Mouse (Mus musculus) megakaryocyte progenitor cell, adult 5-6 weeks (primary cell): ENCODE data around the gene Acot8. TPM values are rescaled to one million over a fixed set of nuclear protein-coding genes. Genes with fewer than 3 reads are reported as not detected.
A peak's percentile ranks its signal among the peaks of the same experiment; 100 is the strongest.

Experiments
- ATAC-seq: replicated peaks from 2 replicates; pipeline ENCODE4 v1.8.0; 2016; ENCODE audit warnings: mild to moderate bottlenecking, moderate TSS enrichment, inconsistent platforms; ENCODE audit not compliant: poor library complexity
- total RNA-seq, 2 experiments: library from RNA; stranded (forward) in 1 of 2; stranded (reverse) in 1 of 2; fragments of 157-497, 149-512 nt in 1 of 2; fragments of 200-1000 nt in 1 of 2; gene quantifications; 2 replicates each; pipeline versions ENCODE4 v1.2.3 to v1.2.4; 2015 to 2017

Gene Acot8
- total RNA-seq, 2 experiments from 2014 or later, result 14.2 to 22.2 TPM

DNA sequence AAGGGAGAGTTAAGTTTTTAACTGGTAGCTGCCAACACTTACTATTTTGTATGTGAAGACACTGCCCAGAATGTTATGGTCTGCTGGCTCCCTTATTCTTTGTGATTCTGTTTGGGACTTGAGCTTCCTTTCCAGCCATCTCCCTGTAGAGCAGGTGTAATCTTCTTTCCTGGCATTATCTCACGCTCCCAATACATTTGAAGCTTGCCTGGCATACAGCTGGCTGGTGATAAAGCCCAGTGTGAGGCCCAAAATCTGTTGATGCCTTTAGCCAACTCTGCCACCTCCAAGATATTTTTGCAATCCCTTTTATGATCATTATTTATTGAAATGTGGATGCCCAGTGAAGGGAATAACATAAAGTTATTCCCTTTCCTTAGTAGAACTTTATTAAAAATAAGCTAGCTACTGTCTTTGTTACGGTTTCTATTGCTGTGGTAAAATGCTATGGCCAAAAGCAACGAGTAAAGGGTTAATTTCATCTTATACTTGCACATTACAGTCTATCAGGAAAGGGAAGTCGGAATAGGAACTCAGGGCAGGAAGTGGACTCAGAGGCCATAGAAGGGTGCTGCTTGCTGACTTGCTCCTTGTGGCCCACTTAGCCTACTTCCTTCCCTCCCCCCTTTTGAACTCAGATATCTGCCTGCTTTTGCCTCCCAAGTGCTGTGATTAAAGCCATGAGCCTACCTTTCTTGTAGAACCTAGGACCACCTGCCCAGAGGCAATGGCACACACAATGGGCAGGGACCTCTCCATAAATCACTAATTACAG, 44.4 kb downstream of the Acot8 start:
- ATAC-seq, result peak; percentile 66

DNA sequence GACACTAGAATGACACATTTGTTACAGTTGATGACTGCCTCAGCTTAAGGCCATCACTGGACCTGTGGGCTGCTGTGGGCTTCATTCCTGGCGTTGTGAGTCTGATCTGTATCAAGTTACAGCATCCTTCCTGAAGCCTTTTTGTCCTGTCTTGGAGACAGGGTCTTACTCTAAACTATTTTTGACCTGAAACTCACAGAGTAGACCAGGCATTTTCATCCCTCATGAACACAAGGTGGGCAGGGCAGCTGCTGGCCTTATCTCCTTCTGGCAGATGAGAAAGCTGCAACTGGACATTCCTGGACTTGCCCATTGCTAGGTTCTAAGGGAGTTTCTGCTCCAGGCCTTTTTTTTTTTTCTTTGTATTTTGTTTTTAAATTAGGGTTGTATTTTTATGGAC, 46.0 kb downstream of the Acot8 start:
- no peak for ATAC-seq

- ATAC-seq, result no peak
Measured at GRCm38 (mm10) chr2:164757841-164758240, 46.8 kb downstream of the Acot8 start.

- no peak for ATAC-seq
Measured at GRCm38 (mm10) chr2:164754800-164755199, 49.9 kb downstream of the Acot8 start.

GRCm38 (mm10) chr2:164754105-164754504, 50.6 kb downstream of the Acot8 start:
- peak; percentile 76 for ATAC-seq

- ATAC-seq, result no peak
Measured at GRCm38 (mm10) chr2:164752454-164752853, 52.2 kb downstream of the Acot8 start.

DNA sequence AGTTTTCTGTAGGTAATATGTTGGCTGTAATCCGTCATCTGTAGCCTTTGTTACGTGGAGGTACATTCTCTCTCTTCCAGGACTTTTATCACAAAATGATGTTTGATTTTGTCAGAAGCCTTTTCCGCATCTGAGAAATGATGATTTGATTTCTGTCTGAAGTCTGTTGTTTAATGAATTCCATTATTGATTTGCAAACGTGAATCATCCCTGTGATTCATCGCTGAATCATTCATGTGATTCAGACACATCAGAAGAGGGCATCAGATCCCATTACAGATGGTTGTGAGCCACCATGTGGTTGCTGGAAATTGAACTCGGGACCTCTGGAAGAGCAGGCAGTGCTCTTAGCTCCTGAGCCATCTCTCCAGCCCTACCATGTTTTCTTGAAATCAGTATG, 55.7 kb downstream of the Acot8 start:
- no peak for ATAC-seq

DNA sequence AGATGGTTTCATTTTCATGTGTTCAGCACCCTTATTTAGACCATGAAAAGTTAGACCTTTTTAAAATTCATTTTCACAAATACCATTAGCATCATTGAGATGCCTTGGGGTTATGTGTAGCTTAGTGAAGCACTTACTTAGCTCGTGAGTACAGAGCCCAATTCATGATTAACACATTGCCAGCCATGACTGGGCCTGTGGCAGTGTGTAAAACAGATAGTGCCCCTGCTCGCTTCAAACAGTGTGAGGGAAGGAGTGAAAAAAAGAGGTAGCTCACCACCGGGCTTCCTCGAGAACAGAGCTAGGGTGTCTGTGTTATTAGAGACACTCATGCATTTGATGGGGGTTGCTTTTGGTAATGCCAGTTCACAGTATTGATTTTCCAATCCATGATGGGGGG, 56.5 kb downstream of the Acot8 start:
- ATAC-seq, result no peak

DNA sequence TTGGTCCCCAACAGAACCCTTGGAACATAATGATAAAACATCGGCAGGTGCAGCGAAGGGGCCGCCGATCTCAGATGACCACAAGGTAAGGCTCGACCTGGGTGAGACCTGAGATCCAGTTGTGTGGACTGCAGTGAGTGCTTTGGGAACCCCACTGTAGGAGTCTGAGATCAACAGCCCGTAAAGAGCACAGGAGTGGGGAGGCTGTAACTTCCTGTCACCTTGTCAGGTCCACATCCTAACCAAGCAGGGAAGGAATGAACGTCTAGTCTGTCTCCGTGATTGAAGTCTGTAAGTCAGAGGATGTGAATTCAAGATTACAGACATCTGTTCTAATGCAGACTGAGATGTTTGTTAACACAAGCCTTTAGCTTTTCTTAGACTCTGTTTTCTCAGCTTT, 58.0 kb downstream of the Acot8 start:
- ATAC-seq, result no peak

DNA sequence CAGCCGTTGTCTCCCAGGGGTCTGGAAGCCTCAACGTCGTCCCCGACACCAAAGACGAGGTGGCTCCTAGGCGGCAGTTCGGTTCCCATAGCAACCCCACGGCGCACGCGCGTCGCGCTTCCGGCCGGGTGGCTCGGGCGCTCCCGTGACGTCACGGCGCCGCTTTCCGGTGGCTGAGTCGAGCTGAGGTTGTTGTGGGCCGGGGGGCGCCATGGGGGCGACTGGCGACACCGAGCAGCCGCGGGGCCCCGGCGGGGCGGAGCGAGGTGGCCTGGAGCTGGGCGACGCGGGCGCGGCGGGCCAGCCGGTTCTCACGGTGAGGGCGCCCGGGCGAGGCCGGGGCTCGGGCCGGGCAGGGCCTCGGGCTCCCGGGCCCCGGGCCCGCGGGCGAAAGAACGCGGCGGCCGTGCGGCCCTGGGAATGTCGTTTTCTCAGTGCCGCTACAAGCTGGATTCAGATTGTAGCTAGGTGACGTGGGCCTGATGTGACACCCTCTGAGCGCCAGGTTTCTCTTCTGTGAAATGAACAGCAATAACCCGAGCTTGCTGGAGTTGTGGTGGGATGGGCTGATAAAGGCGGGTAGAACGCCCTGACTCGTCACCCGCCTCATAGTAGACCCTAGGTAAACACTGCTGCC, 58.7 kb downstream of the Acot8 start, which contains the start of the genes Wfdc3 and Dnttip1:
Gene Wfdc3, minus strand, starts transcription at position 89 of the 637 bp plus-strand sequence.
Gene Dnttip1, plus strand, starts transcription at position 141 of the 637 bp plus-strand sequence.
- ATAC-seq, result peak; percentile 87

DNA sequence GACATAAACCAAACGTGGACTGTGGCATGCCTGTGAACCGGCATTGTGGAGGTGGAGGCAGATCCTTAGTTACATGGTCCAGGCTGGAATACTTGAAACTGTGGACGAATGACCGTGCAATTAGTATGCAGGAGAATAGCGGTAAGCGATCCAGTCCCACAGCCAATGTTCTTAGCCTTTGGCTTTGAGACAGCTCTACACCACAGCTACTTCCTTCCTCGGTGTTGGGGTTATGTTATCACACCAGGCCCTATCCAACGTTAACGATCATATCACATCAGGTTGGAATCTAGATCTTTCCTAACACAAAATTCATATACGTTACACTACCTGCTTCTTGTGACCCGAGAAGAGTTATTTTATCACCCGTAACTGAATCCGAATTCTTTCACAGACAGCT, 59.7 kb downstream of the Acot8 start:
- ATAC-seq, result peak; percentile 29; the same call in 1 of the 2 replicates

Other genes with a start within 250 kb of the Acot8 start
- not detected in 2 replicates for gene Wfdc2, start 242.5 kb downstream of the Acot8 start, total RNA-seq (2015)
- 1.8 TPM in 1 of 2 replicates, not detected in the other for gene Wfdc2, start 242.5 kb downstream of the Acot8 start, total RNA-seq (2017)
- gene Spint3, start 231.4 kb downstream of the Acot8 start, total RNA-seq (2015), result not detected in 2 replicates
- gene Spint3, start 231.4 kb downstream of the Acot8 start, total RNA-seq (2017), result not detected in 2 replicates
- gene Wfdc6a, start 219.4 kb downstream of the Acot8 start, total RNA-seq (2015), result not detected in 2 replicates
- gene Wfdc6a, start 219.4 kb downstream of the Acot8 start, total RNA-seq (2017), result not detected in 2 replicates
- not detected in 2 replicates for gene Eppin, start 211.3 kb downstream of the Acot8 start, total RNA-seq (2015)
- gene Eppin, start 211.3 kb downstream of the Acot8 start, total RNA-seq (2017), result not detected in 2 replicates
- gene Wfdc6b, start 191.4 kb downstream of the Acot8 start, total RNA-seq (2015), result not detected in 2 replicates
- not detected in 2 replicates for gene Wfdc6b, start 191.4 kb downstream of the Acot8 start, total RNA-seq (2017)
- not detected in 2 replicates for gene Wfdc8, start 191.3 kb downstream of the Acot8 start, total RNA-seq (2015)
- not detected in 2 replicates for gene Wfdc8, start 191.3 kb downstream of the Acot8 start, total RNA-seq (2017)
- 0.56 TPM in 1 of 2 replicates, not detected in the other for gene Wfdc16, start 166.1 kb downstream of the Acot8 start, total RNA-seq (2015)
- 0.08 TPM in 1 of 2 replicates, not detected in the other for gene Wfdc16, start 166.1 kb downstream of the Acot8 start, total RNA-seq (2017)
- not detected in 2 replicates for gene Wfdc10, start 148.8 kb downstream of the Acot8 start, total RNA-seq (2015)
- gene Wfdc10, start 148.8 kb downstream of the Acot8 start, total RNA-seq (2017), result not detected in 2 replicates
- not detected in 2 replicates for gene Wfdc9, start 148.3 kb downstream of the Acot8 start, total RNA-seq (2015)
- not detected in 2 replicates for gene Wfdc9, start 148.3 kb downstream of the Acot8 start, total RNA-seq (2017)
- not detected in 2 replicates for gene Wfdc11, start 130.8 kb downstream of the Acot8 start, total RNA-seq (2015)
- not detected in 2 replicates for gene Wfdc11, start 130.8 kb downstream of the Acot8 start, total RNA-seq (2017)
- not detected in 2 replicates for gene Wfdc13, start 119.8 kb downstream of the Acot8 start, total RNA-seq (2015)
- not detected in 2 replicates for gene Wfdc13, start 119.8 kb downstream of the Acot8 start, total RNA-seq (2017)
- not detected in 2 replicates for gene Spint4, start 106.4 kb downstream of the Acot8 start, total RNA-seq (2015)
- gene Spint4, start 106.4 kb downstream of the Acot8 start, total RNA-seq (2017), result not detected in 2 replicates
- gene Spint5, start 89.6 kb downstream of the Acot8 start, total RNA-seq (2015), result not detected in 2 replicates
- gene Spint5, start 89.6 kb downstream of the Acot8 start, total RNA-seq (2017), result not detected in 2 replicates
- 0.20 and 0.29 TPM in 2 replicates for gene Wfdc3, start 59.0 kb downstream of the Acot8 start, total RNA-seq (2015)
- 0.41 TPM in 1 of 2 replicates, not detected in the other for gene Wfdc3, start 59.0 kb downstream of the Acot8 start, total RNA-seq (2017)
- gene Dnttip1, start 58.9 kb downstream of the Acot8 start, total RNA-seq (2015), result 24.1 and 31.3 TPM in 2 replicates
- gene Dnttip1, start 58.9 kb downstream of the Acot8 start, total RNA-seq (2017), result 32.0 and 38.4 TPM in 2 replicates
- gene Ube2c, start 35.0 kb downstream of the Acot8 start, total RNA-seq (2015), result 271 and 279 TPM in 2 replicates
- 142 and 184 TPM in 2 replicates for gene Ube2c, start 35.0 kb downstream of the Acot8 start, total RNA-seq (2017)
- gene Tnnc2, start 24.9 kb downstream of the Acot8 start, total RNA-seq (2015), result not detected in 2 replicates
- gene Tnnc2, start 24.9 kb downstream of the Acot8 start, total RNA-seq (2017), result not detected in 2 replicates
- gene Snx21, start 19.1 kb downstream of the Acot8 start, total RNA-seq (2015), result 0.42 and 0.49 TPM in 2 replicates
- 0.37 and 0.88 TPM in 2 replicates for gene Snx21, start 19.1 kb downstream of the Acot8 start, total RNA-seq (2017)
- 4.3 and 6.7 TPM in 2 replicates for gene Zswim3, start 216 bp upstream of the Acot8 start, total RNA-seq (2015)
- 2.5 and 2.8 TPM in 2 replicates for gene Zswim3, start 216 bp upstream of the Acot8 start, total RNA-seq (2017)
- gene Zswim1, start 17.8 kb upstream of the Acot8 start, total RNA-seq (2015), result 6.3 and 9.0 TPM in 2 replicates
- 3.1 and 4.4 TPM in 2 replicates for gene Zswim1, start 17.8 kb upstream of the Acot8 start, total RNA-seq (2017)
- not detected in 2 replicates for gene Spata25, start 23.7 kb upstream of the Acot8 start, total RNA-seq (2015)
- not detected in 2 replicates for gene Spata25, start 23.7 kb upstream of the Acot8 start, total RNA-seq (2017)
- gene Ctsa, start 28.0 kb upstream of the Acot8 start, total RNA-seq (2015), result 69.5 and 69.8 TPM in 2 replicates
- gene Ctsa, start 28.0 kb upstream of the Acot8 start, total RNA-seq (2017), result 71.5 and 77.0 TPM in 2 replicates
- 3.4 and 4.3 TPM in 2 replicates for gene Neurl2, start 28.6 kb upstream of the Acot8 start, total RNA-seq (2015)
- 0.57 and 1.9 TPM in 2 replicates for gene Neurl2, start 28.6 kb upstream of the Acot8 start, total RNA-seq (2017)
- gene Pltp, start 52.8 kb upstream of the Acot8 start, total RNA-seq (2015), result 0.10 TPM in 1 of 2 replicates, not detected in the other
- gene Pltp, start 52.8 kb upstream of the Acot8 start, total RNA-seq (2017), result not detected in 2 replicates
- 34.1 and 36.3 TPM in 2 replicates for gene Pcif1, start 74.4 kb upstream of the Acot8 start, total RNA-seq (2015)
- 21.7 and 40.4 TPM in 2 replicates for gene Pcif1, start 74.4 kb upstream of the Acot8 start, total RNA-seq (2017)
- 10.4 and 11.3 TPM in 2 replicates for gene Zfp335, start 106.9 kb upstream of the Acot8 start, total RNA-seq (2015)
- gene Zfp335, start 106.9 kb upstream of the Acot8 start, total RNA-seq (2017), result 6.8 and 8.2 TPM in 2 replicates
- gene Mmp9, start 135.9 kb upstream of the Acot8 start, total RNA-seq (2015), result 11.2 and 14.2 TPM in 2 replicates
- 5.7 and 11.8 TPM in 2 replicates for gene Mmp9, start 135.9 kb upstream of the Acot8 start, total RNA-seq (2017)
- gene Slc12a5, start 155.9 kb upstream of the Acot8 start, total RNA-seq (2015), result 0.15 and 0.27 TPM in 2 replicates
- gene Slc12a5, start 155.9 kb upstream of the Acot8 start, total RNA-seq (2017), result 0.51 and 0.96 TPM in 2 replicates
- 17.0 and 19.8 TPM in 2 replicates for gene Ncoa5, start 230.0 kb upstream of the Acot8 start, total RNA-seq (2015)
- 31.2 and 40.9 TPM in 2 replicates for gene Ncoa5, start 230.0 kb upstream of the Acot8 start, total RNA-seq (2017)